Mouse (Mus musculus): ENCODE data around the gene Gm20388. TPM values are rescaled to one million over a fixed set of nuclear protein-coding genes. Genes with fewer than 3 reads are reported as not detected.

Gm20388 gene
- polyA plus RNA-seq, 1 experiment = 49.7 TPM

DNA sequence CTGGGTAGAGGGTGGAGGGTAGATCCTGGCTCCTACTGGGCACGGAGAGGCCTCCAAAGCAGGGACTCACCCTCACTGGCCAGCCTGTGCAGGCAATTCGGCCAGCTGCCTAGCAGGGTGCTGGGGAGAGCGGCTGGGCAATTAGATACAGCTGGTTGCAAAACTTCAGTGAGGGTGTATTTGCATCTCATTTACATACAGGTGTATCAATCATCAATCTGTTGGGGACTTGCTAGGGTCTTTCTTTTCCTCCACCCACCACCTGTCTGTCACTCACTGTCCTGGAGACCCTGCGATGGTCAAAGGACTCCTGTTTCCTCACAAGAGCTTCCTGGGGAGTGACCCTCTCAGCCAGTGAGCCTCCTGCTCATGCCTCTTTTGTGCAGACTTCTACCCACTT is 465.6 kb downstream of the Gm20388 start:
- no peaks in the 10 kb centered on the region for H3K27me3 ChIP-seq (replicated peaks; ENCODE audit: control insufficient read depth, insufficient read depth, low read length)
- no peak for TF ChIP-seq POLR2A (IDR thresholded peaks at IDR 0.05; ENCODE audit: low read depth, low read length)
- TF ChIP-seq CTCF (conservative IDR thresholded peaks at IDR 0.05; ENCODE audit: insufficient read depth, insufficient read length, low read depth, low read length) = no peak
- peaks cover 13% of the 10 kb centered on the region for H3K4me1 ChIP-seq (ENCODE audit: control insufficient read depth, insufficient read depth, low read length)
- DNase-seq = no peak
- H3K27ac ChIP-seq (ENCODE audit: insufficient read depth, low read depth, low read length) = no peak overlapping the region
- no peak overlapping the region for H3K4me3 ChIP-seq (ENCODE audit: insufficient read depth, low read depth, low read length)
- H3K36me3 ChIP-seq (ENCODE audit: control insufficient read depth, insufficient read depth, low read length) = no peaks in the 10 kb centered on the region
- 80% methylated on average over 4 of the region's 4 CpGs for WGBS

DNA sequence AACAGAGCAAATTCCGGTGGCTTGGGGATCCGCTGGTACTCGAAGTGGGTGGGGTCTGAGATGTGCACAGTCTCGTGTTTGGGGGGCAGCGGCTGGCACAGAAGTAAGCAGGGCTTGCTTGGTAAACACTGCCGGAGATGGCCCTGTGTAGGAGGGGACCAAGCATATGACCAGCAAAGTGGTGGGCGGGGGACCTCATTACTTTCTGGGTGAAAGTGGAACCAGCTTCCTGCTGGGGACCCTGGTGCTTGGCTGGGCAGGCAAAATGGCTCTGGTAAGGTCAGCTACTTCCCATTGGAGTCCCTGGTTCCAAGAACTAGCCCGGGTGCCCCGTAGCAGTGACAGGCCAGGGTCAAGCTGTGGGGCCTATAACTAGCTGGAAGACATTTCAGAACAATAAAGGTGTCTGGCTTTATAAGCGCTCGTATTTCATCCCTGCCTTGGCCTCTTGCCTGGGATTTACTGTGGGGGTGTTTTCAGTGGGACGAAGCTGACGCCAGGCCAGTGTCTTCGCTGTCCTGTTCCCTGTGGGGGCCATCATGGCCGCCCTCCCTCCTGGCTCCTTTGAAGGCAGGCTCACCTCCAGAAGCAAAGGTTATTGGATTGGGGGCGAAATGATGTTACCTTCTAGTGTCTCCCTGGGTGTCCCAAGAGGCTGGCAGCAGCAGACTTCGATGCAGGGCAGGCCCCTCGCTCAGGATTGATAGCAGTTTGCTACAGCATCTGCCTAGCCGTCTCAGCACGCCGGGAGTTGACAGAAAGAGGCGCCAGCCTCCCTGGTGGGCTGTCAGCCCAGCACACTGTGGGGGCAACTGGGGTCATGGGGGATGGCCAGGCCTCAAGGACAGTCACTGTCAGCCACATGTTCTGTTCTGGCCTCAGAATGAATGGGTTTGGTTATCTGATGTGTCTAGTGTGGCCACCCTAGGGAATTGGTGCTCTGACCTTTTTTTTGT is 466.5 kb downstream of the Gm20388 start:
- Histone ChIP-seq H3K4me3 (ENCODE audit: insufficient read depth, low read depth, low read length) (no peak overlapping the region), H3K27me3 (replicated peaks; ENCODE audit: control insufficient read depth, insufficient read depth, low read length) (no peaks in the 10 kb centered on the region), H3K4me1 (ENCODE audit: control insufficient read depth, insufficient read depth, low read length) (peaks cover 14% of the 10 kb centered on the region), H3K36me3 (ENCODE audit: control insufficient read depth, insufficient read depth, low read length) (no peaks in the 10 kb centered on the region), H3K27ac (ENCODE audit: insufficient read depth, low read depth, low read length) (no peak overlapping the region)
- peak; percentile 50 for DNase-seq
- 68% methylated on average over 22 of the region's 22 CpGs for WGBS
- TF ChIP-seq CTCF (conservative IDR thresholded peaks at IDR 0.05; ENCODE audit: insufficient read depth, insufficient read length, low read depth, low read length) (no peak), POLR2A (IDR thresholded peaks at IDR 0.05; ENCODE audit: low read depth, low read length) (no peak)

DNA sequence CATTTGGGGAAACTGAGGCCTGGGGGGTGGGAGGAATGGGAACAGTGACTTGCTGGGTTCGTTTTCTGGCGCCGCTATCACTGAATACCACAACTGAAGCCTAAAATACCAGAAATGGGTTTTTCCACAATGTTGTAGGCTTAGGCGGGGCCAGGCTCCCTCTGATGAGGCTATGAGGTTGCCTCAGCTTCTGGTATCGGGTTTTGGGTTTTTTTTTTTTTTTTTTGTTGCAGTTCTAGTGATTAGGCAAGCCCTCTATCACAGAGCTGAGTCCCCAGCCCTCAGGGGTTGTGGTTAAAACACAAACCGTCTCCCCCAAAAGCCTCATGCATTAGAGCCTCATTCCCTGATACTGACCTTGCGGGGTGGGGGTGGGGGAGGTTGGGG is 467.2 kb downstream of the Gm20388 start:
- Histone ChIP-seq H3K27ac (ENCODE audit: insufficient read depth, low read depth, low read length) (no peak overlapping the region), H3K4me1 (ENCODE audit: control insufficient read depth, insufficient read depth, low read length) (peaks cover 16% of the 10 kb centered on the region), H3K4me3 (ENCODE audit: insufficient read depth, low read depth, low read length) (no peak overlapping the region), H3K27me3 (replicated peaks; ENCODE audit: control insufficient read depth, insufficient read depth, low read length) (no peaks in the 10 kb centered on the region), H3K36me3 (ENCODE audit: control insufficient read depth, insufficient read depth, low read length) (no peaks in the 10 kb centered on the region)
- WGBS = 79% methylated on average over 7 of the region's 7 CpGs
- no peak for DNase-seq
- no peak for TF ChIP-seq POLR2A (IDR thresholded peaks at IDR 0.05; ENCODE audit: low read depth, low read length)
- no peak for TF ChIP-seq CTCF (conservative IDR thresholded peaks at IDR 0.05; ENCODE audit: insufficient read depth, insufficient read length, low read depth, low read length)

GRCm38 (mm10) chr8:120378306-120378705 is 467.7 kb downstream of the Gm20388 start:
- peak; percentile 94 for DNase-seq
- no peaks in the 10 kb centered on the region for H3K27me3 ChIP-seq (replicated peaks; ENCODE audit: control insufficient read depth, insufficient read depth, low read length)
- H3K36me3 ChIP-seq (ENCODE audit: control insufficient read depth, insufficient read depth, low read length) = no peaks in the 10 kb centered on the region
- no peak overlapping the region for H3K27ac ChIP-seq (ENCODE audit: insufficient read depth, low read depth, low read length)
- no peak for TF ChIP-seq POLR2A (IDR thresholded peaks at IDR 0.05; ENCODE audit: low read depth, low read length)
- no peak overlapping the region for H3K4me3 ChIP-seq (ENCODE audit: insufficient read depth, low read depth, low read length)
- H3K4me1 ChIP-seq (ENCODE audit: control insufficient read depth, insufficient read depth, low read length) = peaks cover 19% of the 10 kb centered on the region
- 18% methylated on average over 16 of the region's 16 CpGs for WGBS

DNA sequence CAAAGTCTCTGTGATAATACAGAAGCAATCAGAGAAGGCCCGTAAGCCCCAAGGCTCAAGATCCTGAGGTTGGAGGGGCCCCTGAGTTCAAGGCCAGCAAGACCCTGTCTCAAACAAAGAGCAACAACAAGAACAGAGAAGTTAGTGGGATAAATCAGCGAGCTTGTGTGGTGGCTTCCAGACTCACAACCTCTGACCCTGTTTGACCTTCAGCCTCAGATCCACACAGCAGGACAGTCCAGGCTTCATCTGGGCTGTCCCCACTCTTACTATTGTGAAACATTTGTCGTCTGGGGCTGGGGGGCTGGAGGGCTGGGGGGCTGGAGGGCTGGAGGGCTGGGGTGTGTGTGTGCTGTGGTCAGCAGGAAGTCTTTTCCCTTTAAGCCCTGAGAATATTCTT is 468.4 kb downstream of the Gm20388 start:
- no peaks in the 10 kb centered on the region for H3K36me3 ChIP-seq (ENCODE audit: control insufficient read depth, insufficient read depth, low read length)
- H3K27me3 ChIP-seq (replicated peaks; ENCODE audit: control insufficient read depth, insufficient read depth, low read length) = no peaks in the 10 kb centered on the region
- no peak for DNase-seq
- WGBS = 83% methylated on average over 3 of the region's 3 CpGs
- no peak overlapping the region for H3K4me3 ChIP-seq (ENCODE audit: insufficient read depth, low read depth, low read length)
- peaks cover 17% of the 10 kb centered on the region for H3K4me1 ChIP-seq (ENCODE audit: control insufficient read depth, insufficient read depth, low read length)
- H3K27ac ChIP-seq (ENCODE audit: insufficient read depth, low read depth, low read length) = no peak overlapping the region
- TF ChIP-seq CTCF (conservative IDR thresholded peaks at IDR 0.05; ENCODE audit: insufficient read depth, insufficient read length, low read depth, low read length) = no peak
- no peak for TF ChIP-seq POLR2A (IDR thresholded peaks at IDR 0.05; ENCODE audit: low read depth, low read length)

DNA sequence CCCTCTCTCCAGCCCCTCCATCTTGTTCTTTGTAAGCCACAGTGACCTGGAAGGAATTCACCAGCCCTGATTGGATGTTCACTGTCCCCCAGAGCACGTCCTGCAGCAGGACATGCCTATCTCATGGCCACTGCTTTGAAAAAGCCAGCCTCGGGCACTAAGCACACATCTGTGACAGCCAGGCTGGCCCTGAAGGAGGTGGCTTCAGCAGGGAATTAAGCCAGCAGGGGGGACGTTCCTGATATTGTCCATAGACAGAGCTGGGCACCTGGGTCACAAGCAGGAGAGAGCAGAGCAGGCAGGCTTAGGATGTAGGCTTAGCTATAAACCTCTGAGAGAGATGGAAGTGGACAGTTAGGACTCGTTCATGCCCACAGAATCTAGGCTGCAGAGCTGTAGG is 471.2 kb downstream of the Gm20388 start:
- Histone ChIP-seq H3K36me3 (ENCODE audit: control insufficient read depth, insufficient read depth, low read length) (no peaks in the 10 kb centered on the region), H3K4me1 (ENCODE audit: control insufficient read depth, insufficient read depth, low read length) (peaks cover 12% of the 10 kb centered on the region), H3K27ac (ENCODE audit: insufficient read depth, low read depth, low read length) (no peak overlapping the region), H3K4me3 (ENCODE audit: insufficient read depth, low read depth, low read length) (no peak overlapping the region), H3K27me3 (replicated peaks; ENCODE audit: control insufficient read depth, insufficient read depth, low read length) (no peaks in the 10 kb centered on the region)
- no peak for DNase-seq
- TF ChIP-seq CTCF (conservative IDR thresholded peaks at IDR 0.05; ENCODE audit: insufficient read depth, insufficient read length, low read depth, low read length) (no peak), POLR2A (IDR thresholded peaks at IDR 0.05; ENCODE audit: low read depth, low read length) (no peak)
- 81% methylated on average over 4 of the region's 4 CpGs for WGBS

DNA sequence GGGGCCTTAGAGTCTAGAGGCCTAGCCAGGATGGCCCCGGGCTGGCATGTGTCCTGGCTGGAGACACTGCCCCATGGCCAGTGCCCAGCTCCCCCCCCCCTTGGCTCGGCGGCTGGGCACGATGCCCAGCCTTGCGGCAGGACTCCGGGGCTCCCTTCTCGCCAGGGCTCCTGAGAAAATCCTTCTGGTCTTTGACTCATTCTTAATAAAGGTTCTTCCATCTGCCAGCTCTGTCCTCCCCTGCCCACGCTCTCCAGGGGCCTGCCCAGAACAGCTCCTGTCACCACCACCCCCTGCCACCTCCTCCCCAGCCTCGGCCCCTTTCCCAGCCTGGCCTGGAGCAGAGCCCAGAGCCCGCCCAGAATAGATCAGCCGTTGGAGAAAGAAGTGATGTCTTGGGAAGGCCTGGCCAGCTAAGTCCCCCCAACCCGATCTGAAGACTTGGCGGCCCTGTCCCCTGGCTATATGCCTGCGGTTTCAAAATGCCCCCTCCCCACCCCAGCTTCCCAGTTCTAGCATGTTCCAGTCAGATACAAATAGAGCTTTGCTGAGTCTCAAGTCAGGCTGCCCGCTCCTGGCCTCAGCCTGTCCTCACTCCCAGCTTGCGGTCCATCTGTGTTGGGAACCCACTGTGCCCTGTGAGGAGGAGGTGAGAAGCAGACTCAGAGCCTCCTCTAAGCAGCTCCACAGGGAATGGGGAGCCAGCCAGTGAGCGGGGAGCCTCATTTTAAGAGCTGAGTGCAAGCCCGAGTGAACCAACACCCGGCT is 472.0 kb downstream of the Gm20388 start:
- no peak overlapping the region for H3K4me3 ChIP-seq (ENCODE audit: insufficient read depth, low read depth, low read length)
- no peak overlapping the region for H3K27ac ChIP-seq (ENCODE audit: insufficient read depth, low read depth, low read length)
- H3K36me3 ChIP-seq (ENCODE audit: control insufficient read depth, insufficient read depth, low read length) = no peaks in the 10 kb centered on the region
- H3K4me1 ChIP-seq (ENCODE audit: control insufficient read depth, insufficient read depth, low read length) = peaks cover 12% of the 10 kb centered on the region
- WGBS = 39% methylated on average over 19 of the region's 19 CpGs
- peak; percentile 77 for DNase-seq
- TF ChIP-seq POLR2A (IDR thresholded peaks at IDR 0.05; ENCODE audit: low read depth, low read length) (no peak), CTCF (conservative IDR thresholded peaks at IDR 0.05; ENCODE audit: insufficient read depth, insufficient read length, low read depth, low read length) (no peak)
- H3K27me3 ChIP-seq (replicated peaks; ENCODE audit: control insufficient read depth, insufficient read depth, low read length) = no peaks in the 10 kb centered on the region

All from kidney, adult 2 months (tissue).